Mouse (Mus musculus): ENCODE data around the gene Muc5ac. TPM values are rescaled to one million over a fixed set of nuclear protein-coding genes. Genes with fewer than 3 reads are reported as not detected.

The Muc5ac gene
- total RNA-seq, 2 experiments from 2014 or later = not detected

DNA sequence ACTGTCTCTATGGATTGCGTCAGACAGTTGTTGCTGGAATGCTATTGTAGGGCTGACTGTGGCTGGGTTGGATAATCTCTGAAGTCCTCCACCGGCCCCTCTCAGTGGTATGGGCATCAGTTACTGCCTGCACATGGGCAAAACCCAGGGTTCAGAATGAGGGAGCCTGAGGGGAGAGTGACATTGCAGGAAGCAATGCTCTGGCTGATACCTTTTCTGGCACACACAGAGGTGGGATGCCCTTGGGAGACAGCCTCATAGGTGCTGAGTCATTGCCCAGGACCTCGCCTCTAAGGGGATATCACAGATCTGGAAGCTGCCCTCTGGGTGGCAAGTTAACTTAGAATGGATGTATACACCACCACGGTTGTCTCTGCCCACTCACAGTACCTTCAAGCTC is 24.5 kb downstream of the Muc5ac start:
- no peak for DNase-seq (ENCODE audit: low spot score in 2 of 2)
- TF ChIP-seq CTCF (conservative IDR thresholded peaks at IDR 0.05) = no peak
- H3K4me3 ChIP-seq = no peak overlapping the region
- no peak overlapping the region for H3K27ac ChIP-seq

DNA sequence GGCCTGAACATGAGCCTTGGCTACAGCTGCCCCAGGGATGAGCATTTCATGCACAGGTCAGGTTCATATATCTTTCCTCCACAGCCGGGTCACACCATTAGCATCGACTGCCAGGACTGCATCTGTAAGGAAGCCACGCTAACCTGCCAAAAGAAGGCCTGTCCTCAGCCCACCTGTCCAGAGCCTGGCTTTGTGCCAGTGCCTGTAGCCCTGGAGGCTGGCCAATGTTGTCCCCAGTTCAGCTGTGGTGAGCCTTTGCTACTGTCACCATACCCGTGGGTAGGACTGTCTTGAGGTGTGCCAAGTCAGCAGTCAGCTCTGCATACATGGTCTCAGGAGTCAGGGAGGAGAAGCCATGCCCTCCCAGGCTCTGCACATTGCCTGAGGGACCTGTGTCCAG is 26.6 kb downstream of the Muc5ac start:
- no peak for DNase-seq (ENCODE audit: low spot score in 2 of 2)
- TF ChIP-seq CTCF (conservative IDR thresholded peaks at IDR 0.05) = no peak
- Histone ChIP-seq H3K27ac (no peak overlapping the region), H3K4me3 (no peak overlapping the region)

DNA sequence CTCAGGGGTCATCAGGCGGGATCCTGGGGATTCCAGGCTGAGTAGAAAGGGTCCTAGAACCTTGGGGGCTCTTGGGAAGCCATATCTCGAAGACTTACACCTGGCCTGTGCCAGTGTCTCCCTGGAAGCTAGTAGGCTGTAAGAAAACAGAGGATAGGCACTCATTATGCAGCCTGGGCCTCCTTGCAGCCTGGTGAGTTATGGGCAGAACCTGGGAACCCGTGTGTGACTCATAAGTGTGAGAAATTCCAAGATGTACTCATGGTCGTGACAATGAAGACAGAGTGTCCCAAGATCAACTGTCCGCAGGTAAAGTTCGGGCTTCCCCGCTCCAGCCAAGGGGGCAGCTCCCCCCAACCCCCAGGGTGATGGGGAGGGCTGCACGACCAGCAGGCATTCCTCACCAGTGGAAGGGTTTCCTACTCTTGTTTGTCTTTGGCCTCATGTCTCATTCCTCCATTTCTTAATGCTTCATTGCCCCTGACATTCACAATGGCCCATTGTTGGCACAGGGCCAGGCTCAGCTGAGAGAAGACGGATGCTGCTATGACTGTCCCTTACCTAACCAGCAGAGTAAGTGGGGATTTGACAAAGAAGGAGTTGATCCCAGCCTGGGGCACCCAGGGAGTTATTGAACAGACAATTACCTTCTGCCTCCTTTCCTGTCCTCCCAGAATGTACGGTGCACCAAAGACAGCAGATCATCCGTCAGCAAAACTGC is 28.7 kb downstream of the Muc5ac start:
- no peak overlapping the region for H3K4me3 ChIP-seq
- no peak for DNase-seq (ENCODE audit: low spot score in 2 of 2)

DNA sequence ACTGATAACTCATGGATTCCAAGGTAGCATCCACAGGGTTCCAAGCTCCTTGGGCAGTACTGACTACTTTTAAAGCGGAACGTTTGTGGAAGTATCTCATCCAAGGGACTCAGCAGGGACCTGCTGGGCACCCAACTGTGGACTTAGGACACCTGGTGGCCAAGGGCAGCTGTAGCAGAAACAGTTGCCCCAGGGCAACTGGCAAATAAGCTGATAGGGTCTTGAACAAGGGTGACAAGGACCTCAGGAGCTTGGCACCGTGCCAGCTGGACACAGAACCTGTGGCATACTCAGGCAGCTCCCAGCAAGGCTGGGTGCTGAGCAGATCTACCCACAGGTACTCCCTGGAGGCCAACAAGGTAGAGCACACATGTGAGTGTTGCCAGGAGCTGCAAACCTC is 29.5 kb downstream of the Muc5ac start:
- no peak overlapping the region for H3K27ac ChIP-seq
- 0 out of 2 replicates have a peak, but pooled peaks have one; percentile 15 for TF ChIP-seq CTCF (conservative IDR thresholded peaks at IDR 0.05)
- no peak overlapping the region for H3K4me3 ChIP-seq
- no peak for DNase-seq (ENCODE audit: low spot score in 2 of 2)

More for the DNA sequence above, 28.7 kb downstream of the Muc5ac start:
- no peak overlapping the region for H3K27ac ChIP-seq
- TF ChIP-seq CTCF (conservative IDR thresholded peaks at IDR 0.05) = no peak

DNA sequence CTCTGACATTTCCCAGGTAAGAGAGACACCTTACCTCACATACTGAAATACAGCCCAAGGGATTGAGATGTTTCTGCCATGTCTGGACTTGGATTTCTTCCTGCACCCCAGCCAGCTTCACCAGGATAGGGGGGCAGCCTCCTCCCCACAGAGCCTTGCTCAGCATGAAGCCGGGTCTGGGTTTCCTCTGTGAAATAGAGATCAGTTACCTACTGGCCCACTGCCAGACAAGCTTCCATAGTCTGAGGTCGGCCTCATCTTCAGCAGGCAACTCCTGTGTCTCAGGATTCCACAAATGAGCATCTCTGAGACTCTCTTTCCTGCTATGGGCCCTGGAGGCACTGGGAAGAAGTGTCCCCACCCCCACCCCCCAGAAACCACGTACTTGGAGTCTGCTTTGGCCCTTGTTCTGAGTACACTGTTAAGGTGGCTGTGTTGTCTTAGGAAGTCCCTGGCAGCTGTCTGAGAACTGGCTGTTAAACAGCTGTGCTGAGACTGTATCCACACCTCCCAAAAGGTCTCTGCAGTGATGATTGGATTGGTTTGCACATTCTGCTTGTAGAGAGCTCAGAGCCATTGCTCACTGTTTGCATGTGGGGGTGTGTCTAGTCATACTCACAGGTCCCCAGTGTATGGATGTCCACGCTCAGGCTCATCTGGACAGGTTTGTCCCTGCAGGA is 34.0 kb downstream of the Muc5ac start:
- no peak overlapping the region for H3K4me3 ChIP-seq
- no peak for DNase-seq (ENCODE audit: low spot score in 2 of 2)
- H3K27ac ChIP-seq = no peak overlapping the region
- TF ChIP-seq CTCF (conservative IDR thresholded peaks at IDR 0.05) = no peak

DNA sequence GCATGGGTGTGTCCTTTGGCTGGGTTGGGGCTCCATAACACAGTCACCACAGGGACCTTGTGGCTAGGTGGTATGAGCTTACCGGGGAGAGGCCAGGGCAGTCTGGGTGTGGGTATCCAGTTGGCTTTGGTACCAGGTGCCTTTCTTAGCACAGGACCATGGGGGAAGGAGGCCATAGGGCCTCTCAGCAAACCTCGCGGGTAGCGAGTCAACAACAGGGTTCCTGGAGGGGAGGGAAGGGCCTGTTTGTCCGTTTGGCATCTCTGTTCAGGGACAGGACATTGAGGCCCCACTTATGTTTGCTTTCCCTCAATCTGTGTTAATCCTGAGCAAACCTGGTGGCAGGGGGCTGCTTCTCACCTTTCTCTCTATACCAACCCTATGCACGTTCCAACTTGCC is 34.9 kb downstream of the Muc5ac start:
- TF ChIP-seq CTCF (conservative IDR thresholded peaks at IDR 0.05) = no peak
- no peak for DNase-seq (ENCODE audit: low spot score in 2 of 2)
- no peak overlapping the region for H3K27ac ChIP-seq
- H3K4me3 ChIP-seq = no peak overlapping the region

DNA sequence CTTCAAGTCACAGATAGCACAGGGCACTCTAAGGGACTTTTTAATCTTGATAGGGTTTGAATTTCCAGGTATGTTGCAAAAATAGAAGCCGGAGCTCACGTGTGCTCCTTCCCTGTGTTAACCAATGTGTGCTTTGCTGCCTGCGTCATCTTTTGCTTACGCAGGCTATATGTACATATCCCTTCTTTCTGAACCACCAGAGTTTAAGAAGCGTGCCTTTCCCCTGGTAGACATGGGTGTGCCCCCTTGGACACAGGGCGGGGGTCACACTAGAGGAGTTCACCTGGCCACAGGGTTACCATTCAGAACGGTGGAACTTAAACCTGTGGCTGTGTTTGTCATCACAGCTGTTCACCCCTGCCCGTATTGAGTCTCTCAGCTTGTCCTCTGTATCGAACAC is 35.6 kb downstream of the Muc5ac start:
- Histone ChIP-seq H3K4me3 (no peak overlapping the region), H3K27ac (no peak overlapping the region)
- no peak for DNase-seq (ENCODE audit: low spot score in 2 of 2)
- no peak for TF ChIP-seq CTCF (conservative IDR thresholded peaks at IDR 0.05)

DNA sequence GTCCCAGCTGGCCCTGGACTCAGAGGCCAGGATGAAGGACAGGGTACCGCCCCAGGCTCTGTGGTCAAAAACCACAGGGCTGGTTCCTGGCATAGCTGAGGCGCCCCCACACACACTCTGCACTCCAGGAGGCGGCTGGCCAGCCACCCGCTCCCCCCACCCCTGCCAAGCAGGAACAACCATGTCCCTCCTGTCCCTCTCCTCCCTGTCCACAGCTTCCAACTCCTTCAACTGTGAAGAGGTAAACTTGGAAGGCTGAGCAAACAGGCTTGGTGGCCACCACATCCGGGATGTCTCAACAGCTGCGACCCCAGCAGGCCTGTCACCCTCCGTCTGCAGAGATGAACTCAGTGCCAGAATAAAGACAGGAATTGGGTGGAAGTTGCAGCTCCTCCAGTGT is 47.2 kb downstream of the Muc5ac start:
- Histone ChIP-seq H3K4me3 (no peak overlapping the region), H3K27ac (no peak overlapping the region)
- no peak for DNase-seq (ENCODE audit: low spot score in 2 of 2)
- TF ChIP-seq CTCF (conservative IDR thresholded peaks at IDR 0.05) = no peak

DNA sequence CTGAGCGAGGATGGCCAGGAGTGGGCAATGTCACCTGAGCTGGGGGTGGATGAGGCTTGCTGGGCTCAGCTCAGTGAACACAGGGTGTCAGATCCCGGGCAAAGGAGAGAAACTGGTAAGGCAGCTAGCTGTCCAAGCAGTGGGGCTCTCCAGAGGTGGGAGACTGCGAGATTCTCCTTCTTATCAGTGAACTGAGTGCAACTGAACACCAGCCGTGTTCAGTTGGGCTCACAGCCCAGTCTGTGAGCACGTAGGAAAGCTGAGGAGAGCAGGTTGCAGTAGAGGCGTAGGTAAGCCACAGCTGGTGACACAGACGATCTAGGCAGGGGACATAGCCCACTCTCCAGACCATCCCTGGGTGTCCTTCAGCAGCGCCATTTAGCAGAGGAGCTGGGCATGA is 47.7 kb downstream of the Muc5ac start:
- DNase-seq (ENCODE audit: low spot score in 2 of 2) = no peak
- TF ChIP-seq CTCF (conservative IDR thresholded peaks at IDR 0.05) = no peak
- Histone ChIP-seq H3K27ac (no peak overlapping the region), H3K4me3 (no peak overlapping the region)

DNA sequence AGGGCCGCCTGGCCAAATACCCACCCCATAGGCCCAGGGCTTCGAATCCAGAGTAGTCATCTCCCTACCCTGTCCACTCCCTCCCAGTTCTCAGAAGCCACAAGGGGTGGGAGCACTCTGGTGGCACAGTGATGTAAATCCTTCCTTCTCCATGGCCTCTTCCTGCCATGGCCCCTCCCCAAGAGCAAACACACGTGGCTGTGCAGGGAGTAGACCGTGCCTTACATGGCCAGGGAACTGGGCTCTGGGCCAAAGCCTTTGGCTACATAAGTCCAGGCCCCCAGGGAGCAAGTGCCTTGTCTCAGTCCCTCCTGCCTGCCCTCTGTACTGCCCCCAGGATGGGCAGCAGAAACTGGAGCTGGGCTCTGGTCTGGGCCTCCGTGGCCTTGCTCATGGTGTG is 50.0 kb downstream of the Muc5ac start, which contains the start of gene Muc5b:
TSS of gene Muc5b (plus strand) at position 292 of the 400 bp plus-strand sequence.
- no peak within 1 kb of the TSS for H3K4me3 ChIP-seq
- no peak within 1 kb of the TSS for H3K27ac ChIP-seq
- no peak for DNase-seq (ENCODE audit: low spot score in 2 of 2)
- TF ChIP-seq CTCF (conservative IDR thresholded peaks at IDR 0.05) = no peak

DNA sequence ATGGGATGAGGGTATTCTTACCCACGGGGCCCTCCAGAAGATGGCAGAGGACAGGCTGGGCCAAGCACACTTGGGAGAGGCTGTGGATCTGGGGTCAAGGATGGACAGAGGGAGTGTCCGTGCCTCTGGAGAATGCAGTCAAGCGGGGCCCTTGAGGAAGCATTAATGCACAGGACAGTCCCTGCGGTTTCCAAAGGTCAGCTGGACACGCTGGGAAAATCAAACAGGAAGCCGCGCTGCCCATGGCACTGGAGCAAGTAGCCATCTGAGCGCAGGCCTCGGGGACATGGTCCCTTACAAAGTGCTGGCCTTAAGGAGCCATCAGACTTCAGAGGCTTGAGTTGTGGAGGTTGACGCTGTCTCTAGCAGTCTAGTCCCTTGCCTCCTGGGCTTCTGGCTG is 51.6 kb downstream of the Muc5ac start:
- no peak for DNase-seq (ENCODE audit: low spot score in 2 of 2)
- Histone ChIP-seq H3K4me3 (no peak overlapping the region), H3K27ac (no peak overlapping the region)
- no peak for TF ChIP-seq CTCF (conservative IDR thresholded peaks at IDR 0.05)

DNA sequence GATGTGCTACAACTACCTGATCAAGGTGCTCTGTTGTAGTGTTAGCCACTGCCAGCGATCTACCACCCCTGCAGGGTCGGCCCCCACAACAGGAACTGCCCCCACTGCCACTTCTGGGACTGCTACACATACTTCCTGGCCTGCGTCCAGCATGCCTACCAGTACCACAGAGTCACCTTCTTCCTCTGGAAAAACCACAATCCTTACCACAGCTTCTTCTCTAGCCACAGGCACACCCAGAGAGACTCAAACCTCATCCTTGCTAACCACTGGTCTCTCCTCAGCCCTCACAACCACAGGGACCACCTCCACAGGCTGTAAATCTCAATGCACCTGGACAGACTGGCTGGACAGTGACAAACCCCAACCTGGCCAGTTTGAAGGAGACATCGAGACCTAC is 72.3 kb downstream of the Muc5ac start:
- Histone ChIP-seq H3K27ac (no peak overlapping the region), H3K4me3 (no peak overlapping the region)
- no peak for TF ChIP-seq CTCF (conservative IDR thresholded peaks at IDR 0.05)
- no peak for DNase-seq (ENCODE audit: low spot score in 2 of 2)

Other genes starting within 250 kb of the Muc5ac start
- gene Chid1, start 249.1 kb upstream of the Muc5ac start, total RNA-seq (2021) = 10 to 100 TPM; 83.1 to 85.1 TPM
- gene Ap2a2, start 226.8 kb upstream of the Muc5ac start, total RNA-seq (2021) = 100 to 1,000 TPM; 226 to 243 TPM
- not detected for gene Muc6, start 133.7 kb upstream of the Muc5ac start, total RNA-seq (2021)
- under 1 TPM in 1 of 2 experiments, not detected in 1; 0.27 TPM for gene Muc2, start 98.6 kb upstream of the Muc5ac start, total RNA-seq (2021)
- not detected for gene Muc5b, start 50.1 kb downstream of the Muc5ac start, total RNA-seq (2021)
- gene Tollip, start 129.5 kb downstream of the Muc5ac start, total RNA-seq (2021) = 100 to 1,000 TPM; 112 to 123 TPM
- 100 to 1,000 TPM; 175 to 181 TPM for gene Brsk2, start 160.8 kb downstream of the Muc5ac start, total RNA-seq (2021)